Mouse (Mus musculus) lung, postnatal 25 days (tissue): ENCODE measurements at regions not wholly inside any gene's neighbourhood (a gene's known extent, or its start where the extent isn't known, plus 50 kb on each side); places are given as distances from the start of the nearest gene placed in this dataset.

ENCODE experiments used
- DNase-seq: peaks from one replicate; pipeline ENCODE4 v3.0.0; 2022; ENCODE audit warnings: low spot score

GRCm38 (mm10) chr12:27062061-27062461 lies 280.3 kb downstream of the Sox11 start:
- DNase-seq, result no peak

GRCm38 (mm10) chr12:27060899-27061762 lies 281.2 kb downstream of the Sox11 start:
- no peak for DNase-seq

GRCm38 (mm10) chr12:27059885-27060284 lies 282.5 kb downstream of the Sox11 start:
- DNase-seq, result no peak

GRCm38 (mm10) chr12:27054411-27054810 lies 288.0 kb downstream of the Sox11 start:
- DNase-seq, result no peak

- no peak for DNase-seq
Measured at GRCm38 (mm10) chr12:27037922-27038321, 304.5 kb downstream of the Sox11 start.

GRCm38 (mm10) chr12:27019751-27020150 lies 322.6 kb downstream of the Sox11 start:
- no peak for DNase-seq

- DNase-seq, result no peak
Measured at GRCm38 (mm10) chr12:27018366-27018765, 324.0 kb downstream of the Sox11 start.

- DNase-seq, result no peak
Measured at GRCm38 (mm10) chr12:26999287-26999686, 343.1 kb downstream of the Sox11 start.

- DNase-seq, result no peak
Measured at GRCm38 (mm10) chr12:26976284-26977065, 365.9 kb downstream of the Sox11 start.

- no peak for DNase-seq
Measured at GRCm38 (mm10) chr12:26972495-26973113, 369.8 kb downstream of the Sox11 start.

GRCm38 (mm10) chr12:26967018-26967737 lies 375.2 kb downstream of the Sox11 start:
- DNase-seq, result no peak

GRCm38 (mm10) chr12:26963917-26964316 lies 378.5 kb downstream of the Sox11 start:
- no peak for DNase-seq

GRCm38 (mm10) chr12:26939831-26940230 lies 402.5 kb downstream of the Sox11 start:
- no peak for DNase-seq

GRCm38 (mm10) chr12:26937836-26938235 lies 404.5 kb downstream of the Sox11 start:
- DNase-seq, result no peak

GRCm38 (mm10) chr12:26936696-26937458 lies 405.5 kb downstream of the Sox11 start:
- no peak for DNase-seq

GRCm38 (mm10) chr12:26930155-26930867 lies 412.1 kb downstream of the Sox11 start:
- DNase-seq, result no peak

- no peak for DNase-seq
Measured at GRCm38 (mm10) chr12:26906126-26906525, 436.2 kb downstream of the Sox11 start.

- no peak for DNase-seq
Measured at GRCm38 (mm10) chr12:26903894-26904272, 434.9 kb downstream of the Cmpk2 start.

- DNase-seq, result no peak
Measured at GRCm38 (mm10) chr12:26903073-26903893, 434.3 kb downstream of the Cmpk2 start.

- DNase-seq, result no peak
Measured at GRCm38 (mm10) chr12:26891190-26891589, 422.2 kb downstream of the Cmpk2 start.
